ENCODE assay signal across 24 mouse cellular contexts in genomic region chr12:38970347-38970746, GRCm38 (mm10).
"Had no signal": no experiment of that assay in that cellular context is flagged by ENCODE, and none has a peak within 500 bp of the region (broad histone marks: within the 10 kb centered on the region; RNA-seq: fewer than 3 reads in every experiment).

No protein-coding gene starts in this region.

- H3K9ac ChIP-seq: kidney, embryonic 15.5 days; limb, embryonic 12.5 days; limb, embryonic 15.5 days; liver, embryonic 15.5 days; lung, embryonic 15.5 days; midbrain, embryonic 13.5 days; neural tube, embryonic 13.5 days had no signal

- ATAC-seq: midbrain, embryonic 13.5 days; midbrain, embryonic 16.5 days had no signal

- H3K4me1 ChIP-seq: kidney, embryonic 15.5 days; limb, embryonic 12.5 days; limb, embryonic 15.5 days; liver, embryonic 15.5 days; lung, embryonic 15.5 days; midbrain, embryonic 10.5 days; midbrain, embryonic 13.5 days; neural tube, embryonic 13.5 days had no signal

- H3K9me3 ChIP-seq: kidney, embryonic 15.5 days; limb, embryonic 12.5 days; limb, embryonic 15.5 days; liver, embryonic 15.5 days; lung, embryonic 15.5 days; megakaryocyte, embryonic 14.5 days; midbrain, embryonic 10.5 days; midbrain, embryonic 13.5 days; neural tube, embryonic 13.5 days had no signal

- H3K4me2 ChIP-seq: kidney, embryonic 15.5 days; limb, embryonic 12.5 days; limb, embryonic 15.5 days; liver, embryonic 11.5 days; liver, embryonic 15.5 days; lung, embryonic 15.5 days; midbrain, embryonic 13.5 days; neural tube, embryonic 13.5 days had no signal

- H3K27ac ChIP-seq: kidney, embryonic 15.5 days; limb, embryonic 12.5 days; limb, embryonic 15.5 days; liver, embryonic 15.5 days; lung, embryonic 15.5 days; midbrain, embryonic 10.5 days; midbrain, embryonic 13.5 days; neural tube, embryonic 13.5 days had no signal

- DNase-seq: kidney, adult 8-10 months; kidney, postnatal 10 days; kidney, postnatal 4 days; left cerebral cortex, postnatal 4 days; lung, adult 18-20 months; lung, postnatal 14 days; lung, postnatal 4 days; retina, postnatal 1 day; right cerebral cortex, postnatal 25 days; spleen, adult 18-20 months; thymus, adult 18-20 months; thymus, postnatal 25 days had no signal

- H3K36me3 ChIP-seq: kidney, embryonic 15.5 days; limb, embryonic 12.5 days; limb, embryonic 15.5 days; liver, embryonic 15.5 days; lung, embryonic 15.5 days; midbrain, embryonic 10.5 days; midbrain, embryonic 13.5 days; neural tube, embryonic 13.5 days had no signal

- H3K27me3 ChIP-seq: kidney, embryonic 15.5 days; limb, embryonic 12.5 days; limb, embryonic 15.5 days; liver, embryonic 15.5 days; lung, embryonic 15.5 days; megakaryocyte, embryonic 14.5 days; midbrain, embryonic 13.5 days; neural tube, embryonic 13.5 days had no signal

- H3K4me3 ChIP-seq: kidney, embryonic 15.5 days; limb, embryonic 12.5 days; limb, embryonic 15.5 days; liver, embryonic 15.5 days; lung, embryonic 15.5 days; megakaryocyte, embryonic 14.5 days; midbrain, embryonic 10.5 days; midbrain, embryonic 13.5 days; myocyte; neural tube, embryonic 13.5 days had no signal
